Mouse (Mus musculus) right cerebral cortex, postnatal 36 days (tissue): ENCODE measurements around the gene Ptgfrn.

Experiments
- DNase-seq, 2 experiments: peaks; one replicate each; pipeline ENCODE4 v3.0.0; 2022; ENCODE audit warnings: low spot score in 2 of 2, mixed read lengths in 1 of 2

Ptgfrn gene

DNA sequence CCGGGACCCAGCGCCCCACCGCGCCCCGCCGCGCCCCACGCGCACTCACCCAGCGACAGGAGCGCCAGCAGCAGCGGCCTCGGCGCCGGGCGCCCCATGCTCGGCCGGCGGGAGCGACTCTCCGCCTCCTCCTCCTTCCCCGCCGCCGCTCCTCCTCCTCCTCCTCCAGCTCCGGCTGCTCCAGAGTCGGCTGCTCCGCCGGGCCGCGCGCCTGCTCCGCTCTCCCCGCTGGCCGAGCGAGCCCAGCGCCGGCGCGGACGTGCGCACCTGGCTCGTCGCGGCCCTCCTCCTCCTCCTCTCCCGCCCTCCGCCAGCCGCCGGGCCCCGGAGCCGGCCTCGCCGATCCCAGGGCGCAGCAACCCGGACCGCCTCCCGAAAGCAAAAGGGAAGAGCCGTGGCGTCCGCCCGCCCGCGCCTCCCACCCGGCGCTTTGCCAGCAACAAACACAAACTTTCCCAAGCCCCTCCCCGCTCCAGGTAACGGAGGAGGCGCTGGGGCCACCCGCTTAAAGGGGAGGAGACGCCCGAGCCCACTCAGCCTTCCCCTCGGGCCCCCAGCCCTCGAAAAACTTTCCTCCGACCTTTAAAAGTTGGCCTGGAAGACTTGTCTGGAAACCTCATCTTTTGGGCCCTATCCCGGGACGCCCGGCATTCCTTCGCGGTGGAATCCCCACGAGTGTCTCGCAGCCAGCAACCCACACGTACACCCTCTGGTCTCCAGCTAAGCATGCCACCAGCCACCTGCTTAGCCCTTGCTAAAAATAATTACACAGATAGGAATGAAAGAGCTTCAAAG is at the start of gene Ptgfrn:
Gene Ptgfrn (minus strand): TSS at position 236 of the 795 bp plus-strand sequence.
- DNase-seq = peak; percentile 31 to 36

DNA sequence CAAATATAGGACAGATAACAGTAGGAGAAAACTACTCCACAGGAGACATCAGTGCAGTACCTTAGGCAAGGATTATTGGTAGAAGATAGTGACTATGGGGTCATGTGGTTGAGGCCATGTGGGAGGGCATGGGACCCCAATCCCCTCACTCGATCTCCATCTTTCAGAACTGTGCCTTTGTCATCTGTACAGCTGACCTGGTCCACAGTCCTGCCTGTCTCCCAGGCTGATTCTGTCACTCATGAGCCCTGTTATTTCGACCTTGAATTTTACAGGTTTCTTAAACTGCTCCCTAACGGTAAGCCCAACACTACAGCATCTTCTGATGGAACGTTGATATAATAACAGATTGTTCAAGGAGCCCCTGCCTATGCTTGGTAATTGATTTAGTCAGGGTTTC is 49.6 kb upstream of the Ptgfrn start:
- no peak for DNase-seq

DNA sequence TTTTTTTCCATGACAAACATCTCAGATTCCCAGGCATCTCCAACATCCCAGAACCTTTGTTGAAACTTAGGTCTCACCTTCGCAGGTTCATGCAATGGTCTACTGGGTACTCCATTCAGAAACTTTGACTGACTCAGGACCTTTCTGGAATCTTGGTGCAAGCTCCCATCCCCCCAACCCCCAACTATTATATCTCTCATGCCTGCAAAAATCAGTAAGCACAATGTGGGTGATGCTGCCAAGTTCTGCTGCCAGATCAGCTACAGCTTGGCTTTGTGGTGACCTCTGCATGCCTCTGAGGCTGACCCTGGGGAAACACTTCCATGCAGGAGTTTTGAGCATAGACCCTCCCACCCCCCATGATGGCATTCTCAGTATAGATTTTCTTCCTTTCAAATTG is 44.0 kb upstream of the Ptgfrn start:
- no peak for DNase-seq

DNA sequence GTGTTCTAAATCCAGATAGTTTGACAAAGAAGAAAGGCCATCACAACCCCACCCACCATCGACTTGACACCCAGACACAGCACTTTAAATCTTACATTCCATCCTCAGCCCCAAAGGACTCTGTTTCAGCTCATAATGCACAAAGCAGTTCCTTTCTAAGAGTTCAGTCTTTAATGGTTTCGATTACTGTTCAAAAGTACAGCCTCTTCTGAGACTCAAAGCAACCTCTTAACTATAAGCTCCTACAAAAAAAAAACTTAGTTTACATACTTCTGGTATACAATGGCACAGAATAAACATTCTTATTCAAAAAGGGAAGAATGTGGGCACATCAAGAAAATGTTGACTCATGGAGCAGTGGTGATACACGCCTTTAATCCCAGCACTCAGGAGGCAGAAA is 43.3 kb upstream of the Ptgfrn start:
- DNase-seq = no peak

DNA sequence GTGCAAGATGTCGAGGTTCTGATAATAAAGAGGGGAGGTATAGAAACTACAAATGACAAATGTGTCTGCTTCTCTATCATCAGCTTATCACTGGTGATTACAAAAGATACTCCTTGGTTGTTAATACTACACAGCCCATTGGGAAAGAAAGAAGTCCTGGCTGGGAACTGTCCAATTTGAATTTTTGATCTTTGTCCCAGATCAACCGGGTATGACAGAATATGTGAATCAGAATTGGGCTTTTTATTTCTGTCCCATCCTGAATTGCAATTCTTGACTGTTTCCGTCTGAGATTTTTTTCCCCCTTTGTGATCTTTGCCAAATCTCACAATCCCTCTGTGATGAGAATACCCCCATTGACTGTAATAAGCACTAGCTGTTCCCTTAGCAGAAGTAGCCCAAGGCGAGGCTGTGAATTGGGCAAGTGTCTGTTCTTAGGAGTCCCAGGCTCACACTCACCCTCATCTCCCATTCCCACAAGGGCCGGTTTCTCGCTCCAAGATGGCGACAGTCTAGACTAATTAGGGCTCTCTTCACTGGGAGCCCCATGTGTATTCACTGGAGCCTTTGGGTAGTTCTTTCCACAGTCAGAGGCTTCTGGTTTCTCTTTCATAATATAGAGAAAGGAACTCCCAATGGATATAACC is 36.2 kb upstream of the Ptgfrn start:
- DNase-seq = no peak

DNA sequence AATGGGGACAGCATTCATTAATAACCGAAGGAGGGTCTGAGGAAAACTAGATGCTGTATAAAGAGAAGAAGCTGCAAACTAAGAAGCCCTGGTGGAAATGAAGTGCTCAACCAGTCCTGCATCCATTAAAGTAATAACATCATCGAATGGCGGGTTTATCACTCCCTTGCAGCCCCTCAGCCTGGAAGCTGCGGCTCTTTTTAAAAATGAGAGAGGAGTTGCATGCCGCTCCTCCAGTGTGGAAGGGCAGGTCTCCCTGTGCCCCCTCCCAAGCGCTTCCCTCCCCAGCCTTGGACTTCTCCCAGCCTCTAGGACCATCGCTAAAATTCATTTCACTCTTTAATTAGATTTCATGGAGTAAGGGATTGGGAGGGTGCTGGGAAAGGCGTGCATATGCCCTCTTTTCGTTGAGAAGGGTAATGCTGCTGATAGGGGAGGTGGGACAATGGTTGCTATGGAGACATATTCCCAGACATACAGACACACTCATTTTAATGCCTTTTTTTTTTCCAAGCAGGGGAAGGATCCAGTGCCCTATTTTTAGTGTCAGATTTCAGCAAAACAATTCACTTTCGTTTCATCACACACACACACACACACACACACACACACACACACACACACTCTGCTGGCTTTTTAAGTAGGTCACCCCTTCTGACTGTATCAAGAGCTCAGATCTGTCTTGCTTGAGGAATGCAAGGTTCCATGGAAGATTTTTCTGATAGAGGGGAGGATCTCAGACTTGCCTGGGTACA is 35.4 kb upstream of the Ptgfrn start:
- peak in 1 of 2 experiments; percentile 64 for DNase-seq

DNA sequence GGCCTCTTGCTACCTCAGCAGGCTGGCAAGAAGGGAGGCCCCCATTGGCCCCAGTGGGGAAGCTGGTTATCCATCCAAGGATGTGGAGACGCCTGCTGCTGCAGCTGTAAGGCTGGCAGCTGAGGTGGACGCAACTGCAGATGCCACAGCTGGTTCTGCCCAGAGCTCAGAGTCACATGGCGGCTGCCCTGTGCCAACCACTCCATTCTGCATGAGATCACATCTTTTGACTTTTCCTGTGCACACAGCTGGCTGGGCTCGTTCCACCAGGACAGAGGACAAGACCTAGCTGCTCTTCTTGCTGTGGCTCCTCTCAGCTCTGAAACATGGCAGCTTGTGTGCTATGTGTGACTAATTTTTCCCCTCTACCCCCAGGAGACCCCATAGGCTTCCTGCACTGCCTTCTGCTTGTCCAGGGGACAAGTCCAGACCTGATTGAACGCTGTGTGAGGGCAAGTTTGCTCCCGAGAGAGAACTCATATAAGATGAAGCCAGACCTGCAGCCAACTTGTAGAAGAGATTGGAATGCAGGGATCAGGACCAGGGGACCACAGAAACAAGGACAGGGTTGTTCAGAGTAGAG is 34.4 kb upstream of the Ptgfrn start:
- DNase-seq = no peak

DNA sequence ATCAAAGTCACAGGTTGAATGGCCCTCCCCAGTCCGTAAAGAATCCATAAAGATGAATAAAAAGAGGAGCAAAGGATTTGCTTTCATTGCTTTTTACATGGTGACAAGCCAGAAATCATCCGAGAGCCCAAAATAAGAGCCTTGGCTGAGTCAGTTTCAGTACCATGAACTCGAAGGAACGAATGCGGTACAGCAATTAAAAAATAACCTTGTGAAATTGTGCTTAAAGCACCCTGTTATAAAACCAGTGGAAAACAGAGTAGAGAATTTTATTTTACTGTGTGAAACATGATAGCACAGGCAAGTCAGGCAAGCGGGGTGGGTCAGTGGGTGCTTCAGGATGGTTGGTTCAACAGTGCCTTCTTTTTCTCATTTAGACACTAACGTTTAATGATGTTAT is 33.4 kb upstream of the Ptgfrn start:
- DNase-seq = peak in 1 of 2 experiments; percentile 9

DNA sequence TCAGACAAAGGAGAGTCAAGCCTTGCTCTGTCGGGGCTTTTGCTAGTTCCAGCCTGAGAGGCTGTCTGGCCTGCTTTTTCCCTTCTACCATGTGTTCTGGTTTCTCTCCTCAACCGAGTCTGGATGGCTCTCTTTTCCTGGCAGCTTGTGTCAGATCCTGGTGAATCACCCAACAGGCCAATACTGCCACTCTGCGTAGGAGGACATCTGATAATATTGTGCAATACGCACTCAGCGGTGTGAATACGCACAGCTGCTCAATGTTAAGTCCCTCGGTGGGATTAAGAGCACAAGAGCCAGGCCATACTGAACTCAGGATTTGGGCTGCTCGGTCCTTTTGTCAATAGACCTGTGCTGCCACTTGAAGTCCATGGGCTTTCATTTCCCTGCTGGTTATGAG is 31.8 kb upstream of the Ptgfrn start:
- peak in 1 of 2 experiments; percentile 20 for DNase-seq

DNA sequence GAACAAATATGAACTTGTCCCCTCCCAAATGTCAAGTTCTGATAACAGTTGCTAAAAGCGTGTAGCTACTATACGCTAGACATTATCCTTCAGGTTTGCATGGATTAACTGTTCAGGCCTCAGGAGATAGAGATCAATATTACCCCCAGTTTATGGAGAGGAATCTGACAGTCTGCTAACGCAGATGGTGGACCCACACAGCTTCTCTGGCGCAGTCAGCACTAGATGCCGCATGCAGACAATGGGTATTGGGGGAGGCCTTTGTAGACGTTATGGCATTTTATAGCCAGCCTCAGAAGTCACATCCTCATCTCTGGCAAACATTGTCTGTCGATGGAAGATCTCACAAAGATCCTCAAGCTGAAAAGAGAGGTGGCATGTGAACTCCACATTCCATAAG is 29.9 kb upstream of the Ptgfrn start:
- no peak for DNase-seq

DNA sequence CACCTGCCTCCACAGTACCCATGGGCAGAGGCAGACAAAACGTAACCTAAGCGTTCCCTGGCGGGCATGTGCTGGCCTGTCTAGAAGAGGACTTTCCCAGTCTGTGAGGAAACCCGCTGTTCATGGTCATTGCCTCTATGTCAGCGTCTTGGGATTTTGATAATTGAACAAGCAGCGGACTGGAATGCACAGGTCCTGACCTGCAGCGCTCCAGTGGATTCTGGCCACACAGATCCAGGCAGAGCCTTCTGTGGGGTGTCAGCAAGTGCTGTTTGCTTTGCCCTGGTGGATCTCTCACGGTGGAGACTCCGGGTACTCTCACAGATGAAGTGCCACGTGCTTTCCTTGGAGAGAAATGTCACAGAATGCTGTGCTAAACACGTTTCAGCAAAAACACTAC is 26.4 kb upstream of the Ptgfrn start:
- no peak for DNase-seq

DNA sequence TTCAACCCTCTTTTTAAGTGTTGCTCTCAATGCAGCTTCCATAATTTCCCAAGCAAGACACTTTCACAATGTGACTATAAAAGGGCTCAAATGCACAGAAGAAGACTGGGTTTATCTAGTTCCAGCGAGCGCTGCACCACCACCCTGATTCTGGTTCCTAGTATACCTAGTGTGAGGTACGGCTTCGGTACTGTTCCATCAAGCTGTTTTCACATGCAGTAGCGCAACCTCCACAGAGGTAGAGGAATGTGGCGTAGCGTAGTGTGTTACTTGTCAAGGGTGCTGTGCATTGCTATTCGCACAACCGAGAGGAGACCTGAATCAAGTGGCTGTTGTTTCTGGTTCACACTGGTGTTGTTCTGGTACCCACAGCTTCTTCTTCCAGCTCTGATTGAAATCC is 24.8 kb upstream of the Ptgfrn start:
- DNase-seq = no peak

DNA sequence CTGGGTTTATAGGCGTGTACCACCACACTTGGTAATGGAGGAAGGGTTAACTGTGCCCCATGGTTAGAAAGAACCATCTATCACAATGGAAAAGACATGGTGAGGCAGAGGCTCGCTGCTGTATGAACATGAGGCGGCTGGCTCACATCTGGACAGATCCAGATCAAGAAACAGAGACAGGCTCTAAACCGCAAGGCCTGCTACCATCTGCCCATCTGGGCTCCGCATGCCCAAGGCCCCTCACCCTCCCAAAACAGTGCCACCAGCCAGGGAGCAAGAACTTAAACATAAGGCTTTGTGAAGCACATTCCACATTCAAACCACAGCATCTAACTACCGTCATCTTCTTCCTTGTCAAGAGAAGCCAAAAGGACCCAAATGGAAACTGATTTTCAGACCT is 22.9 kb upstream of the Ptgfrn start:
- no peak for DNase-seq

DNA sequence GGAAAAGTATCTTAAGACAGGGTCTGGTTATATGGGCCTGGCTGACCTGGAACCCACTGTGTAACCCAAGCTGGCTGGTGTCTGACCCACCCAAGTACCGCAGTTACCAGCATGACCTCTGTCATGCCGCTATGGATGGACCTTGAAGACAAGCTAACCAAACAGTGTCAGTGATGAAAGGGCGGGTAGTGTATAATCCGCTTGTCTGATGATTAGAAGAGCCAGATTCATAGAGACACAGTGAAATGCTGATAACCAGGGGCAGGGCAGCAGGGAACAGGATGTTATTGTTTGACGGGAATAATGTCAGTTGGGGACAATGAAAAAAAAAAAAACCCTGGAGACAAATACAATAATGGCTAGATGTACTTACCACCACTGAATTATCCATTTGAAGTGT is 21.7 kb upstream of the Ptgfrn start:
- DNase-seq = no peak

DNA sequence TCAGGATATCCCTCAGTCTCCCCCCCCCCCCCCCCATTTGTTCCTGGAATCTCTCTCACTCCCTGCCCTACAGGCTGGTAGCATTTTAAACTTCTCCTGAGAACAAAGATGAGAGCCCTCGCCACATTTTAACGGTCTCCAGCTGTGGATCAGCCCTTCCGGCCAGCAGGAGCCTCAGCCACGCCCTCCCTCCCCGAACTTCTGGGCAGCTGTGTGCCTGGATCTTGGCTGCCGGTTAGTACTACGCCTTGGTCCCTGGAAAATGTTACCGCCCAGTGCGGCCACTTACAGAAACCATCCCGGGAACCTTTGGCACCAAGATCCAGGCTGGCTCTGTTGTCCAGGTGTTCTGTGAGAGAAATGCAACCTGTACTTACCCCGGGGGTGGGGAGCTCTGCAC is 20.4 kb upstream of the Ptgfrn start:
- no peak for DNase-seq

DNA sequence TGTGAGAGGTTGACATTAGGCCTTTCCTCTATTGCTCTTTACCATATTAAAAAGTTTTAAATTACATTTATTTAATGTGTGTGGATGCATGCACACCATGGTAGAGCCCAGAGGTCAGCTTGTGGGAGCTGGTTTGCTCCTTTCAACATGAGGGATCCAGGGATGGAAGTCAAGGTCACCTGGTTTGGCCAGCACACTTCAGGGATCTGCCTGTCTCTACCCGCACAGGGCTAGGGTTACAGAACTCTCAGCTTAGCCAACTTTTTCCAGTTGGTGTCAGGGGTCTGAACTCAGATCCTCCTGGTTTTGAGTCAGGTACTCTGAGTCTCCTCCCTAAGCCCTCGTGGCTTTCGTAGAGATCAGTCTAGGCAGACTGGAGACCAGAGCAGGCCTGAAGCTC is 19.5 kb upstream of the Ptgfrn start:
- no peak for DNase-seq

DNA sequence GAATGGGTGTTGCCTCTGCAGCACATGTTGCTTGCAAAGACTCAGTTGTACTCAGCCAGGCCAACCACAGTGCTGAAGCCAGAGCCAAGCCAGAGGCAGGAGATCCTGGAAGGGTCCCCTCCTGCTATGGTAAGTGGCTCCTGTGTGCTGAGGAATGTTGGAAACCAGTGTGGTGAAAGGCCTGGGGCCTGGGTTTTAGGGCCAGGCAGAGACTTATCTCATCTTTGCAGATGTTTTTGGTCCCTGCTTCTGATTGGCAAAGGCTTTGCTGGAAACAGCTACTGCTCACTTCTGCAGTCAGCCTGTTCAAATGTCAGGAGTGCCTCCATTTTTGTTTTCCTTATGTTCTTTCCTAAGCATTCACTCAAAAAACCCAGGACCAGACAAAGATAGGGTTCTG is 19.0 kb upstream of the Ptgfrn start:
- DNase-seq = no peak

DNA sequence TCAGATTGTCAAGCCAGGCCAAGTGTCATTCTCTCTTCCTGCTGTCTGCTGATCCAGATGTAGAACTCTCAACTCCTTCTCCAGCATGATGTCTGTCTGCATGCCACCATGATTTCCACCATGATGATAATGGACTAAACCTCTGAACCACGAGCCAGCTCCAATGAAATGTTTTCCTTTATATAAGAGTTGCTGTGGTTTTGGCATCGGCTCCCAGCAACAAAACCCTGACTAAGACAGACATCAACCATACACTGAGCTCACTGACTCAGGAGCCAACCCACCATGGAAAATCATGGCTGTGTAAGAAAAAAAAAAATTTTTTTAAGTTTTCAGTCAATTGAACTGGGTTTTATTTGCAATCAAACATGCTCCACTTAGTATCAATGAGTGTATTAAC is 17.7 kb upstream of the Ptgfrn start:
- no peak for DNase-seq

DNA sequence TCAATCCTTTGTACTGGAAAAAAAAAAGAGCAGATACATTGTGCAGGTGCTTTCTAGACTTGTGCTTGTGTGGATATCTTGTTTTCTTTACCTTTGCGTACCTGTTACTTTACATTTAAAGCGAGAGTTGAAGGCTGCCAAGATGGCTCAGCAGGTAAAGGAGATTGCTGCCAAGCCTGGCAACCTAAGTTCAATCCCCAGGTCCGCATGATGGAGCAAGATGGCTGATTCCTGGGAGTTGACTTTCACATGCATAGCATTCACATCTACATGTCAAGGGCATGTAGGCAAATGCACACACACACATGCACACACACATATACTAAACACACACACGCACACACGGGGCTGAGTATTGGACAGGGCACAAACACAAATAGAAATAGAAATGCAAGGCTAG is 14.6 kb upstream of the Ptgfrn start:
- DNase-seq = no peak

DNA sequence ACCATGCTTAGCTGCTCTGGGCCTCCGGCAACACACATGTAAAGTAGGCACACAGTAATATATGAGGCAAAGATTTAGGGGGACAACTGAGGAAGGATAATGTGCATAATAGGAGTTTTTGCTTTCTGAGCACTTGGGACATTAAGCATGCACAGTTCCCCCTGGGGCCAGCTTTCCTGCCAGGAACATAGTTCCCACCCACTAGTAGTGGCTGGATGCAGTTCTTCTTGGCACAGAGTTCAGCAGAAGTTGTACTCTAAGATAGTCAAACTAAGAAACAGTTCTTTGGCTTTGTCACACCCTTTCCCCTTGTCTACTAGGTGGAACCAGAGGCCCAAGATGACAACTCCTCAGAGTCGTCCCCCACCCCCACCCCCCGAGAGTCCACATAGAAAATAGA is 12.4 kb upstream of the Ptgfrn start:
- DNase-seq = no peak

DNA sequence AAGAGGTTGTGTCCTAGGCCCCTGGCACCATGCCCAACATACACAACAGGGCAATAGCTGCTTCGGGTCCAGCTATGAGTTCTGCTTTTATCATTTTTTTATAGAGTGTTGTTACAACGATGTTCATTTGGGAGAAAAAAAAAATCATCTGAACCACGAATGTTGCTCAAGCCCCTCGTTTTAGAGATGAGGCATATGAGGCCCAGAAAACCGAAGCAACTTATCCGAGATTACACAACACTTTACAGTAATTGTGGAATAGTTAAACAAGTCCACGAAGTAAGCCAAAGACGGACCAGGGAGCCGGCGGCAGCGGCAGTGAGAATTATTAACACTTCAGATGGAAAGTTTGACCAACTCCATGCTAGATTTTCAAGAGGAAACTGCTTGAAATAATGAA is 7.7 kb upstream of the Ptgfrn start:
- no peak for DNase-seq

DNA sequence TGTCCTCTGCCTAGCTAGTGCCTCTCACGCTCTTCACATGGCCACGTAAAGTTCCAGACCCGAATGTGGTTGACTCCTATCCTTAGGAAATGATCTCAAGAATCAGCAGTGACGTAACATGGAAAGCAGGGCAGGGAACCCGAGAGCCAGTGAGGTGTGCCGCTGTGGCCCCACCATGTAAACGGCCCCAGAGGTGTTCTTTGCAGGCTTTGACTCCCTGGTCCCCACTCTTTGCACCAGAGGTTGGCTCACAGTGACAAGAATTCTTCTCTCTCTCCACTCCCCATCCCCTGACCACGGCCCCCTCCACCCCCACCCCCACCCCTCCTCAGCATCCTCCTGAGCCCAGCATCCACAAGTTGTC is 7.3 kb upstream of the Ptgfrn start:
- no peak for DNase-seq
